Mouse (Mus musculus) spleen, adult 18-20 months (tissue): ENCODE results near the gene Iqsec3.

Experiments used
- DNase-seq, 2 experiments: peaks; one replicate each; pipeline ENCODE4 v3.0.0; 2022; ENCODE audit warnings: mixed read lengths in 2 of 2

The Iqsec3 gene

GRCm38 (mm10) chr6:121473093-121473821 is at the start of gene Iqsec3:
Gene Iqsec3 (minus strand): TSS chr6:121473678.
- peak; percentile 24 to 63 for DNase-seq

GRCm38 (mm10) chr6:121522106-121522705 is 48.7 kb upstream of the Iqsec3 start:
- DNase-seq: no peak

GRCm38 (mm10) chr6:121521030-121521429 is 47.6 kb upstream of the Iqsec3 start:
- no peak for DNase-seq

- no peak for DNase-seq
Measured at GRCm38 (mm10) chr6:121519896-121520295, 46.4 kb upstream of the Iqsec3 start.

- no peak for DNase-seq
Measured at GRCm38 (mm10) chr6:121519266-121519810, 45.9 kb upstream of the Iqsec3 start.

GRCm38 (mm10) chr6:121517726-121518125 is 44.2 kb upstream of the Iqsec3 start:
- no peak for DNase-seq

- DNase-seq: no peak
Measured at GRCm38 (mm10) chr6:121510381-121510780, 36.9 kb upstream of the Iqsec3 start.

- DNase-seq: no peak
Measured at GRCm38 (mm10) chr6:121509871-121510270, 36.4 kb upstream of the Iqsec3 start.

- DNase-seq: no peak
Measured at GRCm38 (mm10) chr6:121508266-121508665, 34.8 kb upstream of the Iqsec3 start.

GRCm38 (mm10) chr6:121501044-121501638 is 27.7 kb upstream of the Iqsec3 start:
- DNase-seq: no peak

GRCm38 (mm10) chr6:121499856-121500255 is 26.4 kb upstream of the Iqsec3 start:
- no peak for DNase-seq

GRCm38 (mm10) chr6:121498819-121499535 is 25.5 kb upstream of the Iqsec3 start:
- DNase-seq: no peak

- no peak for DNase-seq
Measured at GRCm38 (mm10) chr6:121495606-121496005, 22.1 kb upstream of the Iqsec3 start.

GRCm38 (mm10) chr6:121495026-121495425 is 21.5 kb upstream of the Iqsec3 start:
- DNase-seq: no peak

- no peak for DNase-seq
Measured at GRCm38 (mm10) chr6:121494319-121494718, 20.8 kb upstream of the Iqsec3 start.

- no peak for DNase-seq
Measured at GRCm38 (mm10) chr6:121491339-121491738, 17.9 kb upstream of the Iqsec3 start.

- DNase-seq: no peak
Measured at GRCm38 (mm10) chr6:121472273-121472672, 1.2 kb downstream of the Iqsec3 start.

GRCm38 (mm10) chr6:121468235-121468634 is 5.2 kb downstream of the Iqsec3 start:
- DNase-seq: no peak

GRCm38 (mm10) chr6:121462628-121463340 is 10.7 kb downstream of the Iqsec3 start:
- no peak for DNase-seq

- DNase-seq: no peak
Measured at GRCm38 (mm10) chr6:121457381-121457780, 16.1 kb downstream of the Iqsec3 start.

- DNase-seq: no peak
Measured at GRCm38 (mm10) chr6:121456651-121457050, 16.8 kb downstream of the Iqsec3 start.
